Mouse (Mus musculus): ENCODE data around the gene Ring1. TPM values are rescaled to one million over a fixed set of nuclear protein-coding genes. Genes with fewer than 3 reads are reported as not detected.

The Ring1 gene
- total RNA-seq, 2 experiments from 2014 or later, result 25.3 to 30.8 TPM

Small RNA genes within 50 kb of the gene (microRNA-seq; reads per million reads assigned to microRNA genes)
- gene Mir219a-1, result 0 reads per million in 2 experiments
- 0 reads per million in 2 experiments for gene Mir219c

Other genes with a start within 250 kb of the Ring1 start
- 1 to 10 TPM; 5.5 to 6.6 TPM for gene Angptl4, start 242.8 kb downstream of the Ring1 start, total RNA-seq (2021)
- gene Kank3, start 214.2 kb downstream of the Ring1 start, total RNA-seq (2021), result 10 to 100 TPM; 36.2 to 41.2 TPM
- 100 to 1,000 TPM; 681 to 713 TPM for gene Rps28, start 200.1 kb downstream of the Ring1 start, total RNA-seq (2021)
- 100 to 1,000 TPM; 229 to 243 TPM for gene Ndufa7, start 200.1 kb downstream of the Ring1 start, total RNA-seq (2021)
- 10 to 100 TPM; 29.3 to 31.9 TPM for gene Cd320, start 181.6 kb downstream of the Ring1 start, total RNA-seq (2021)
- not detected for gene Gm7029, start 150.8 kb downstream of the Ring1 start, total RNA-seq (2021)
- 1 to 10 TPM; 3.1 to 3.7 TPM for gene Kifc1, start 134.0 kb downstream of the Ring1 start, total RNA-seq (2021)
- gene Platr17, start 119.5 kb downstream of the Ring1 start, total RNA-seq (2021), result not detected
- gene Daxx, start 115.3 kb downstream of the Ring1 start, total RNA-seq (2021), result 10 to 100 TPM; 25.4 to 29.3 TPM
- gene Tapbp, start 108.8 kb downstream of the Ring1 start, total RNA-seq (2021), result 10 to 100 TPM; 23.3 to 35.7 TPM
- 10 to 100 TPM; 29.7 to 35.2 TPM for gene Zbtb22, start 108.8 kb downstream of the Ring1 start, total RNA-seq (2021)
- 10 to 100 TPM; 65.1 to 68.3 TPM for gene Rgl2, start 95.1 kb downstream of the Ring1 start, total RNA-seq (2021)
- gene Pfdn6, start 84.3 kb downstream of the Ring1 start, total RNA-seq (2021), result 10 to 100 TPM; 88.3 to 99.4 TPM
- gene Wdr46, start 84.0 kb downstream of the Ring1 start, total RNA-seq (2021), result 10 to 100 TPM; 14.1 to 17.2 TPM
- gene B3galt4, start 73.2 kb downstream of the Ring1 start, total RNA-seq (2021), result 1 to 10 TPM; 5.6 to 8.1 TPM
- 10 to 100 TPM; 80.3 to 83.6 TPM for gene Vps52, start 68.9 kb downstream of the Ring1 start, total RNA-seq (2021)
- gene Rps18, start 68.7 kb downstream of the Ring1 start, total RNA-seq (2021), result 100 to 1,000 TPM; 325 to 332 TPM
- 10 to 100 TPM; 10.3 to 13.6 TPM for gene H2-K1, start 24.3 kb downstream of the Ring1 start, total RNA-seq (2021)
- 10 to 100 TPM; 27.7 to 30.1 TPM for gene H2-Ke6, start 3.4 kb upstream of the Ring1 start, total RNA-seq (2021)
- 10 to 100 TPM; 95.3 to 99.9 TPM for gene Slc39a7, start 7.0 kb upstream of the Ring1 start, total RNA-seq (2021)
- gene Rxrb, start 7.1 kb upstream of the Ring1 start, total RNA-seq (2021), result 10 to 100 TPM; 81.7 to 86.7 TPM
- gene Col11a2, start 14.8 kb upstream of the Ring1 start, total RNA-seq (2021), result 10 to 100 TPM; 16.6 to 22.6 TPM
- under 1 TPM in 1 of 2 experiments, not detected in 1; 0.32 TPM for gene H2-Oa, start 67.7 kb upstream of the Ring1 start, total RNA-seq (2021)
- 10 to 100 TPM; 25.8 to 29.1 TPM for gene H2-DMa, start 94.9 kb upstream of the Ring1 start, total RNA-seq (2021)
- 100 to 1,000 TPM; 231 to 249 TPM for gene Brd2, start 98.0 kb upstream of the Ring1 start, total RNA-seq (2021)
- 1 to 10 TPM; 1.0 to 1.1 TPM for gene H2-DMb2, start 118.6 kb upstream of the Ring1 start, total RNA-seq (2021)
- 1 to 10 TPM; 1.1 to 1.6 TPM for gene H2-DMb1, start 128.4 kb upstream of the Ring1 start, total RNA-seq (2021)
- 1 to 10 TPM; 2.1 to 2.8 TPM for gene Tap1, start 162.9 kb upstream of the Ring1 start, total RNA-seq (2021)
- 1 to 10 TPM; 1.8 to 2.2 TPM for gene Psmb9, start 163.1 kb upstream of the Ring1 start, total RNA-seq (2021)
- 1 to 10 TPM; 2.6 to 2.7 TPM for gene Psmb8, start 173.0 kb upstream of the Ring1 start, total RNA-seq (2021)
- 1 to 10 TPM; 3.1 to 5.0 TPM for gene Tap2, start 178.8 kb upstream of the Ring1 start, total RNA-seq (2021)
- under 1 TPM in 1 of 2 experiments, not detected in 1; 0.15 TPM for gene H2-Ob, start 214.2 kb upstream of the Ring1 start, total RNA-seq (2021)
- gene H2-Ab1, start 233.0 kb upstream of the Ring1 start, total RNA-seq (2021), result 1 to 10 TPM; 1.1 to 2.1 TPM